Mouse (Mus musculus): ENCODE data around the gene Gm9903.

Gene Gm9903

DNA sequence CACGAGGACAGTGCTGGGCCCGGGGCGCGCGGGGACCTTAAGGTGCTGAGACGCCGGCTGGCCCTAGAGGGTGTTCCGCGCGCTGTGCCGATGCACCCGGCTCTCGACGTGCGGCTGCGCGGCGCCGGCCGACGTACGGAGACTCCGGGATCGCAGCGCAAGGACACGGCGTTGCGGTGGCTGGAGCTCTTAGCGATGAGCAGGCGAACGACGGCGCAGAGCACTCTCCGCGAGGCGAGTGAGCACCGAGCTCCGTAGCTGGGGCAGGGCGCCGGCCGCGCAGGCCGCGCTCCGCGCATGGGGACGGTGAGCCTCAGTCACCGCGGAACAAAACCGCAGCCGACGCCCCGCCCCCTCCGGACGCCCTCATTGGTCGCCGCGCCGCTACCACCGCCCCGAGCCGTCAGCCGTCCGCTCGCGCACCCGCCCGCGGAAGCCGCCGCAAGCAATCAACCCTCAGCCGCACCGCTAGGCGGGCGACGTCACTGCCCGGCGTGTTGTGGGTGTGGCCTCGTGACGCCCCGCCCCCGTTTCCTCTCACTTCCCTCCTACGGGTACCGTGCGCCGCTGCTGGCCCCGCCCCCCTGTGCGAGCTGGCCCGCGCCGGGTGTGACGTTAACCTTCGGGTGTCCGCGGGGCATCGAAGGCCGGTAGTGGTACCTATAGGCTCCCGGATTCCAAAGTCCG is at the start of gene Gm9903, which contains the start of gene Fam53a:
TSS of gene Gm9903 (plus strand) at position 625 of the 687 bp plus-strand sequence.
TSS of gene Fam53a (minus strand) at position 335 of the 687 bp plus-strand sequence.
- peak; percentile 100 for DNase-seq

DNA sequence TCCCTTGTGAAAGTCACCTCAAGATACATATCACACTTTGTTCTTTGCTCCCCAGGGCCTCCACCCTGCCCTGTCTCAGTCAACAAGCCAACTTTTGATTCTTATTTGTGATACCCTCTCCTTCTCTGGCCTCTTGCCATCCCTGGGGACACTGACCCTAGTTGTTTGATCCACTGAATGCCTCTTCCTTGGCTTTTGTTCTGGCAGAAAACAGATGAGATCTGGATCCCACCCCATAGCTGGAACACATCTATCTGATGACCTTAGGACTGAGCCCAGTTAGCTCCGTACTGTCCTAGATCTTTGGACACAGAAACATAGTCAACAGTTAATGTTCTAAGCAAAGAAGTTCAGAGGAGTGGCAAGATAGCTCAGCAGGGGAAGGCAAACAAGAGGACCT is 49.4 kb upstream of the Gm9903 start:
- no peak for DNase-seq

DNA sequence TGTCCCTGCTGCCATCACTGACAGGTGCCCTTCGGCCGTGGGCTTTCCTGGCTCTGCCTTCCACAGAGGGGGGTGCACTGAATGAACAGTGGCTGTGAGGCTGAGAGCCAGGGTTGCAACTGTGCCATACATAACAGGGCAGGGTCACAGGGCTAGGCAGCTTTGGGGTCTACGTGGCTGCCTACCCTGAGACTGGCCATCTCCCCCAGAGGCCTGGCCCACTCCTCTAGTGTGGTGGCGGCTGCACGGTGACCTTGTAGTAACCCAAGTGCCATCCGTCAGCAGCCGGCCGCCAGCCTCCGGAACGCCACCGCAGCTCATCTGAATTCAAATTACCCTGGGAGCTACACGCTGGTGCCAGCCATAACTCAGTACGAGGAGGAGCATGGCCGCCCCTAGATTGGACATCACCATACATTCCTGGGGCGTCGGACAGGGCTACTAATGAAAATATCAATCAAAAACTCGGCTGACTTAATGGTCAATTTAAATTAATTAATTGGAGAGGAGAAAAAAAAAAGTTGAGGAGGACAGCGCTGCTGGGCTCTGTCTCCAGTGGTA is 42.1 kb upstream of the Gm9903 start:
- DNase-seq: no peak

DNA sequence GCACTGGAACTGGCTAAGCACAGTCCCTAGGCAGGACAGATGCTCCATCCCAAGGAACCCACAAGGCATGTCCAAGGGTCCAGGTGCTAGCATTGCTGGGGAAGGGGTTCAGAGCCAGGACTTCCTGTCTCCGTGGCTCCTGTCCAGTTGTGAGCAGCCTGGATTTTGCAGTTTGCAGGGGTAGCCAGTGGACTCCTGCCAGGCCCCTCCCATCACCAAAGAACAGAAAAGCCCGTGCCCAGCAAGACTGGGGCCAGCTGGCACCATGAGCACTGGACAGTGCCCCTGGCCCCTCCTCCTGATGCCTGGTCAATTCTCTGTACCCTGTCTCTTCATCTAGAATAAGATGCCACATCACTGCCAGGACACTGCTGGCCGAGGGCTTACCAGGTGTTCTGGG is 41.7 kb upstream of the Gm9903 start:
- no peak for DNase-seq

DNA sequence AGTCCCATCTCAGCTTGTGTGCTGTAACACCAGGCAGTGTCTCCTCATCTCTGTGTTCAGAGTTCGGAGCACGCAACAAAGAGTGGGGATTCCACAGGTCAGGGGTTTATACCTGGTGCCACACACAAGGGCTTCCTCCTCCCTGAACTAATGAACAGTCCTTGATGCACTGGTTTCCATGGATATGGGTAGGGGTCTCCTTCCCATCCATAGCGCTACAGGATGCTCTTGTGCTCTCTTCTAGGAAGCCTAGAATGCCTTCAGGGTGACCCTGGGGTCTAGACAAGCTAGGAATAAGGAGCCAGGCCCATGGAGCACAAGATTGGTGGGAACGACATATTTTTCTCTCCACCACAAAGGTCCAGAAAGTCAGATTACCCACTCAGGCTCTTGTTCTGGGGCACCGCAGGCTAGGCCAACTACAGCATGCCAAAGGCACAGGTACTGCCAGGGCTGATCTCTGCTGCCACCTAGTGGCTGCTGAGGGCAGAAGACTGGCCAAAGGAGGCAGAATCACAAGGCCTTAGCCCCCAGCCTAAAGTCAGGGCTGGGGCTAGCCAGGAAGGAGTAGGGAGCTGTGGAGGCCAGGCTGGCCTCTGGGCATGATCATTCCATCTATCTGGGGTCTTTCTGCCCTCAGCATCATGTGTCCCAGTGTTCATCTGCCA is 40.4 kb upstream of the Gm9903 start:
- DNase-seq: peak; percentile 57

DNA sequence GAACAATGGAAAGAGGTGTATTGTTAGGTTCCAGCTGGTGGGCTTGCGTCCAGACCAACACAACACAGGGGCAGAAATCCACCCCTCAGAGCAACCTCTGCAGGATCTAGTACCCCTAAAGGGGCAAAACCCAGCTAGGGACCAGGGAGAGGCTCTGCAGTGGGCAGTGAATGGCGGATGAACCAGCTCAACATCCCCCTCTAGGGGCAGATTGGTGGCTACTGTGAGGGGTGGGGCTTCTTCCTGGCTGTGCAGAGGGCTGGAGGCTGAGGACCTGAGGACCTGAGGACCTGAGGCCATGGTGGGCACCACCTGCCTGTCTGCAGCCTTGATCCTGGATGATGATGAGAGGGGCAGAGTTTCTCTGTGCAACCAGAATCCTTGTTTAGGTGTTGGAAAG is 36.1 kb upstream of the Gm9903 start:
- no peak for DNase-seq

DNA sequence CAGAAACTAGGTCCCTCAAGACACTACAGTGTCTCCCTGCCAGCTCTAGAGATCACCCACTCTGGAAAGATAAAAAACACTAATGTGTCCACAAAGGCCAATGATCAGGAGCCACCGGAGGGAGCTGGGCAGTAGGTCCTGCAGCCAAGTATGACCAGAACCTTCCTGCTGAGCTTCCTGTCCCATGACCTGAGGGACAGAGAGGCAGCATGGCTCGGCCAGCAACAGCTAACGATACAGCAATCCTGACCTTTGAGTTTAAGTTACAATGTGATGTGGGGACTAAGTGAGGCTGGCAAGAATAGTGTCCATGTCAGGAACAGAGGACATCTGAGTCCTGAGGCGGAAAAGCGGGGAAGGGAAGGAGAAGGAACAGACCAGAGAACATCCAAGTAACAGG is 24.4 kb upstream of the Gm9903 start:
- DNase-seq: peak; percentile 11

DNA sequence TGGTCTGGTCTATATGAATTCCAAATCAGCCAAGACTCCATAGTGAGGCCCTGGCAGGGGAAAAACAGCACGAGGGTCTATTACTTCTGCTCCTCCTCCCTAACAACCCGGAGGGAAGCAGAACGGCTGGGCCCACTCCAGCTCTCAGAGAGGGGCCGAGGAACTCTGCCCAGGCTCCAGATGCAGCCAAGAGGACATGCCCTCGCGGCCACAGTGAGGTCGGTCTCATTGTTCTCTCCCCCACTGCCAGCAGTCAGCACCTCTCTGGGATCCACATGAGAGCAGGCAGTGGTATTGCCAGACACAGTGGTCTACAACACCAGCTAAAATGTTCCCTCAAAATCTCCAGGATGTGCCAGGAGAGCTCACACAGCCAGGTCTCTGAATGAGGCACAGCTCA is 23.1 kb upstream of the Gm9903 start:
- no peak for DNase-seq

DNA sequence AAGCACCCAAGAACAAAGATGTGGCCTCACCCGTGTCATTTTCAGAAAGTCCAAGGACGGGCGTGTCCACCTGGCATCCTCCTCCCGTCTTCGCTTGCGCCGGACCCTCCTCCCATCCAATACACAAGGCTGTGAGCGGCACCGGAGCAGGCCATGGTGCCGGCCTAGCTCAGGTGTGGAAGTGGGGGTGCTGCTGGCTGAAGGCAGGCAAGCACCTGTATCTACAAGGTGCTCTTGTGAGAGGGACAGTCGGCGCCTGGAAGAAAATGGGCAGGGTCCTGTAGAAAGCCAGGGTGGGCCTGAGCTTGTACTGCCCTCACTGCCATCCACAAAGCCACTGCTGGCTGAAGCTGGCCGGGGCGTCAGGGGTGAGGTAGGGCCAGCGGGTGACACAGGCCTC is 22.3 kb upstream of the Gm9903 start:
- DNase-seq: no peak

DNA sequence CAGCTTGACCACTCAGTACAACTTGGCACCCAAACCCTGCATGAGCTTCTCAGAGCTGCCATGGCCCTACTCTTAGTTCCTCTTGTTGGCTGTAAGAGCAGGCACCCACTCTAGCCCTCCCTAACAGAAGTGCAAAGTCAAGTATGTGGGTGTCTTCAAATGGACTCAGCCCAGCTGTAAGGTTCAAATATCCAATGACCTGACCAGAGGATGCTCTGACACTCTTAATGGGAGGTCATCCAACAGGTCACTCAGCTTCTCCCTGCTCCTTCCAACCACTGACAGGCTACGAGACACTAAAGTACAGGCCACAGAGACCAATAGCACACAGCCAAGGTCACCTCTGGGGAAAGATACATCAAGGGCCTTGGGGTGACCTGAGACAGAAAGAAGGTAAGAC is 20.5 kb upstream of the Gm9903 start:
- peak; percentile 74 for DNase-seq

DNA sequence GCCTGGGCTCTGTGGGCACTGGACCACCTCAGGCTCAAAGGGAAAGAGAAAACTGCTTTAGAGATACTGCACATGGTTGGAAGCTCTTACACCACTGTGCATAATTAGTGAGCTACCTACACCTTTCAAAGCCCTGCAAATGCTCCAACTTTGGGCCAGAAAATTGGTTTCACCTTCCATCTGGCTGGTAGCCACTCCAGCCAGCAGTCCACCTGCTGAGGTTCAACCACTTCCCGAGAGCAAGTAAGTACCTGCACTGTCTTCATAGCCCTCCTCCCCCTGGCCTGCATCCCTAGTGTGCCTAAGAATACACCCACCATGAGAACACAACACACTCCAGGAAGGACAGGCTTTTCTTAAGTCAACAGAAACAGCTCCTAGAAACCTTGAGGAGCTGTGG is 17.9 kb upstream of the Gm9903 start:
- no peak for DNase-seq

DNA sequence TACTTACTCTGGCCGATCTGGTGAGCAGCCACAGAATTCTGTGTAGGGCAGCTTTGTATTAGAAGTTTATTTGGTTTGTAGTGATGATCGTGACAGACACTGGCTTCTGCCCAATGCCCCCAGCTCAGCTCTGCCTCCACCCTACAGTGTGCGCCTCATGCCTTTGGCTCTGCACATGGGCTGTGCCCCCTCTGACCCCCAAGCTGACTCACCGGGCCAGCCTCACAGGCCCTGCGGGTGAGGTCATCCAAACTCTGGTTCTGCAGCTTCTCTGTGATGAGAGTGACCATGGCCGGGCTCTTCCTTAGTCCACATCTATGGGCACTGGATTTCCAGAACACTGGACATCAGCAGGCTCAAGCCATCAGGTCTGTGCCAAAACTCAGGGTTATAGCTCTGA is 15.3 kb upstream of the Gm9903 start:
- DNase-seq: no peak

DNA sequence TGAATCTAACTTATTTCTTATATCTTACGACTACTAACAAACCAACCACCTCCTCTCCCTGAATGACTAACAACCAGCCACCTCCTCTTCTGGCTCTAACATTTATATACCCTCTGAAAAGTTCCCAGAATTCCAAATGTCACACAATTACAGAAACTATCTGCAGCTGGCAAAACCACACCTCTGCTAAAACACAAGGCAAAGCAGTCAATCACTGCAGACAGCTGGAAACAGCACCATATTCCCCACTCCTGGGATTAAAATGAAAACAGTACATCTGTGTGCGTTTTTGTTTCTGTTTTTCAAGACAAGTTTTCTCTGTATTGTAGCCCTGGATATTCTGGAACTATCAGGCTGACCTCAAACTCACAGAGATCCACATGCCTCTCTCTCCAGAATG is 7.1 kb upstream of the Gm9903 start:
- no peak for DNase-seq

DNA sequence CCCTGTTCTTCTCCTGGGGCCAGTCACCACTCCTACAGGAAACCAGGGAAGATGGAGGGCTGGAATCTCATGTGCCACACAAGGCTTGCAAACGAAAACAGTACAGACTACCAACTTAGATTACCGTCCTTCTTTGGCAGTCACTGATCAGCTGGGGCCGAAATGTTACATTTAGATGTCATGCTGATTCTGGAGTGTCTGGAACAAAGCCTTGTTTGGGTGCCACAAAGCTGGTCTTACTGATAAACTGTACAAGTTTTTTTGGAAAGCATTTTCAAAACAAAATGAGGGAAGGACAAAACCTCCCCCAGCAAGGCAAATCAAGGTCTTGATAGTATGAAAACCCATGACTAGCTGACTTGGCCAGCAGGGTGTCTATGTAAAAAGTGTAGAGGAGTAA is 6.0 kb upstream of the Gm9903 start:
- no peak for DNase-seq

DNA sequence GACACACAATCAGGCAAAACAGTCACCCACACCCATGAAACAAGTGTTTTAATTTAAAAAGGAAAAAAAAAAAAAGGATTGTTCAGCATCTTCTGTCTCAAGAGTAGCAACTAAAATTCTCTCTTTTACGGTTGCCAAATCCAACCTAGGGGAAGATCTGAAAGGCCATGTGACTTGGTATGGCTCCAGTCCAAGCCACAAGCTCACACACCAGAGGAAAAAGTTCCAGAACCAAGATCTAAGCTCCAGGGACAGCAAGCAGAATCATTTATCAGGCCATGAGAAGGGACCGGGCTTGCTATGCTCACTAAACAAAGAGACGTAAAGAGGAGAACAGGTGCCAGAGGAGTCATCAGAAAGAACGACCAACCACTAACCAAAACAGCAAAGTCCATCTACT is 1.8 kb upstream of the Gm9903 start:
- peak; percentile 49 for DNase-seq

DNA sequence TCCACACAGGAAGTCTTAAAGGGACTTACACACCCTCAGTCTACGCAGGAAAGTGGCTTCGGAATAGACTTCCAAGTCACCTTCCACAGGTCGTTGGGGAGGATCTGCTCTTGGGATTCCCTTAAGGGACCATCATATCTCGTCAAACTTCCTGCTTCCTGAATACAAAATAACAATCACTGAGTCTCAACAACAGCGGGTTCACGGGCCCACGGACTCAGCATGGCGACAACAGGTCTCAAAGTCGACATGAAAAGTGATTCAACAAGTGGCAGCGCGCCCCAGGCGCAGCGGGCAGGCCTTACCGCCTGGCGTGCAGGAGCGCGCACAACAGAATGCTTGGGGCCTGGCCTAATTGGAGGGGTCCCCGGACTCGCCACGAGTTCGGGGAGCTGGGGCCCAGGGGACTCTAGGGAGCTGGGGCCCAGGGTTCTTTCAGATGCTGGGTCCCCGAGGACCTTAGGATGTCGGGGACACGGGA is 865 bp upstream of the Gm9903 start:
- DNase-seq: peak; percentile 57

DNA sequence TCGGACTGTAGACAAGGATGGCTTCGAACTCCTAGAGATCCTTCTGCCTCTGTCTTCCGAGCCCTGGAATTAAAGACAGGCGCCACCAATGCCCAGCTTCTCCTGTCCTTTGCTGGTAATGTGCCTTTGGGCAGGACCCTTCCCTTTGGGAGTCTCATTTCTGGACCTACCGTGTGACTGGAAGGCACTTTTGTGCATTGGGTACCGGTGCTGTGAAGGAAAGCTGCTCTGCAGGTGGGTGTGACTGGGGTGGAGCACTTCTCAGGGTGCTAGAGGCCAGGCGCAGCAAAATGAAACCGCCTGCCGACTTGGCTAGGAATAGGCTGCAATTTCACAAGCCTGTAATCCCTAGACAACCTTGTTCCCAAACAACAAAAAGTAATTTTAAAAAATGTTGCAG is 336 bp downstream of the Gm9903 start:
- no peak for DNase-seq

DNA sequence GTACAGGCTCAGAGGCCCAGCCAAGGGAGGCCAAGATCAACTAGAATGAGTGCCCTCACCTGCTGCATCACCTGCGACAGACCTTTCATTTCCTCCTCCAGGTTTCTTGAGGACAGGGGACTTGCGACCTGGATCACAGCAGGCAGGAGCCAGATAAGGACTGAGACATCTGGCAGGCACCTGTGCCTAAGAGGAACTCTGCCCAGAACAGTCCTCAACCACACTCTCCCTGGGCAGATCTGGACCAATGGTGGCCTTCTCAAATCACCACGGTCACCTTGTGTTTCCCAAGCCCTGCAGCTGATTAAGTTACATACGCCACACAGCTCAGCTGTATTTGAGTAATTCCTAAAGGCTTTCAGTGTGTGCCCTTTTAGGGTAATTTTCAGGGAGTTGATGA is 890 bp downstream of the Gm9903 start:
- DNase-seq: no peak

DNA sequence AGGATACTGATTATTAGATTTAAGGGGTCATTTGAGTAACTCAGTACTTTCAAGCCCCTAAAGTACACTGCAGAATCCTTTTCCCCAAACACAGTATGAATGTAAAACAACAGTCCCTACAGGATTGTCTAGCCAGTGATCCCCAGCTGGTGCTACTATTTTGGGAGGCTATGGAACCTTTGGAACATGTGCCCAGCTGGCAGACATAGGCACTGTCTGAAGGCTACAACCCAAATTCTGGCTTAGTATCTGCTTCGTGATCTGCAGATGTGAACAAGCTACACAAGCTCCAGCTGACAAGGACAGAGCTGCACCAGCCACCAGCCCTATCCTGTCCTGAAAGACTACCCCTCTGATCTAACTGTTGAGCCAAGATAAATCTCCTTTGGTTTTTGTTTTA is 2.8 kb downstream of the Gm9903 start:
- DNase-seq: no peak

DNA sequence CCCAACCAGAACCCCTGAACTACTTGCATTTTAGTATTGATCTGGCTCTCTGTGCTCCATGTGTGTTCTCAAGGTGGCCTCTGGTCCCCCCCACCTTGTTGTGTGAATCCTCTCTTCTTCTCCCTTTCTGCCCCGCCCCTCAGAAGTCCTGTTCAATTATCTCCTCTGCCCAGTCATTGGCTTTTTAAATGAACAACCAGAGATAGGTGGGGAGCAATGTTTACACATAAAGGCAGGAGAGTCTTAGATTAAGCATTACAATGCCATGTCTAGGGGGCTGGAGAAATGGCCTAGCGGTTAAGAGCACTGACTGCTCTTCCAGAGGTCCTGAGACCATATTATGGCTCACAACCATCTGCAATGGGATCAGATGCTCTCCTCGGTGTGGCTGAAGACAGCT is 5.6 kb downstream of the Gm9903 start:
- no peak for DNase-seq

DNA sequence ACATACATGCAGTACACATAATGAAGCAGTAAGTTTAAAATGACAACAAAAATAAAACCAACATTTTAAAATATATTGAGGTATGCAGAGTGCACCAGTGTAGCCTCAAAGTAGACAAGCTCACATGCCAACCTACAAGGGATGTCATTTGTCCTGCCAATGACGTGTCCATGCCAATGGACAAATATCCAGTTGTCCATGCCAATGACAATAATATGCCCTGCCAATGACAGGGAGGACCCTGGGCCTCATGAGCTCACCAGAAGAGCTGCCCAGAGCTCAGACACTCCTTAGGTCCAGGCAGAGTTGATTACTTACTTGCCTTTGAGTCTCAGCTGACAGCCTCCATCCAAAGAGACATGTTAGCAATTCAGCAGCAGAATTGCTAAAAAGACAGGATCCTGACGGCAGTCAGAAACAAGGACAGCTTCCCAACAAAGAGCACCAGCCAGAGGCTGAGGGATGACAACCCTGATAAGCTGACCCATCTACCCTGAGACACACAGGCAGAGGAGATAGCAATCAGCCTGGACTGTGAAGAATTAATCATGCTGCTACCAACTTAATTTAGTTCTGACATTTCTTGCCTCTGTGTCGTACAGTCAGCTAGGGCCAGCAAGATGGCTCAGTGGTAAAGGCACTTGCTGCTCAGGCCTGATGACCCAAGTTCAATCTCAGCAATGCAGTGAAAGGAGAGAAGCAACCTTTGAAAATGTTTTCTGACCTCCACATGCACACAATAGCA is 8.1 kb downstream of the Gm9903 start:
- no peak for DNase-seq

DNA sequence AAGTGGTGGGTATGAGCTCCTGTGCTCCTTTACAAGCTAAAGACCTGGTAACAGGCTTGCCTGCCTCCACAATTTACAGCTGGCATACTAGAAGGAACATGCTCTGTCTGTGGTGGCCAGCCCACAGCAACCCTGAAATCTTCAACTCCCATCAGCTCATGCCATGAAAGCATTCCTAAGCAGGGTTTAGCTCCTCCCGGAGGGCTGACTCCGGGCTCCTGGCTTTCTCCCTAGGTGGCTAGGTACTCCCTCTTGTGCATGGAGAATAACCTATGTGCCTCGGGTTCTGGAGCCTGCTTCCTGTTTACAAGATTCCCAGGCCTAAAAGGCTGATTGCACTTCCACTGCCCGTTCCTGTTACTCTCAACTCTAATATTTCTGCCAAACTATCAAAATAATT is 9.1 kb downstream of the Gm9903 start:
- no peak for DNase-seq

DNA sequence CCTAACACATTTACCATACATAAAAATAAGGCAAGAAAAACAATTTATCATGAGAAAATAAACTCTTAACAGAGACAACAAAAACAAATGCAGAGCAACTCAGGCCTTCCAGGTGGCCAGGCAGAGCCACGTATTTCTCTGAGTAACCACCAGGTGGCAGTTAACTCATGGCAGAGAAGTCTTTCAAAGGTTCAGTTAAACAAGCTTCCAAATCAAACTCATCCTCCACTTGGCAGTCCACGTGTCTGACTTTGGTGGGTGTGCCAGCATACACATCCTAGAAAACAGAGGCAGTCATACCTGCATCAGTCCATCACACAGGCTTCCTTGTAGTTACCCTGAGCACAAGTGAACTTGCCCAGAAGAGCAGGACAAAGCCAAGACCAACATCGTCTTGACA is 10.9 kb downstream of the Gm9903 start:
- peak; percentile 59 for DNase-seq

DNA sequence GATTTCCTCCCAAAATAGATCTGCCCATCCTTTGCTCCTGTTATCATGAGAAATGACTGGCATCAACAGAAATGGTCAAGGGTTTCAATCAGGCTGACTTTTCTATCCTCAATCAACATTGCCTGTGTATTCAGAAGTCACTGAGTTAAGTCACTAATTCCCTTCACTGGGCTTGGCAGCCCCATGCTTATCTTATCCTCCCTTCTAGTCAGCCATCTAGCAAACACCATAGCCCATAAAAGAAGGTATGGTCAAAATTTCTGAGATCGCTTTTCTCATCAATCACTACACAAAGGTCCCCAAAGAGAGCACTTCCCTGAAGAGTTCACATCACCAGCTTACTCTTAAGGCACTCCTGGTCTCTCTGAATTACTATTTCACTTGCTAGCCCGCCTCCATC is 21.3 kb downstream of the Gm9903 start:
- no peak for DNase-seq

Measured in kidney, adult 9 months (tissue).